Mouse (Mus musculus): Measurements from ENCODE around the gene 1700025G04Rik.

DNA sequence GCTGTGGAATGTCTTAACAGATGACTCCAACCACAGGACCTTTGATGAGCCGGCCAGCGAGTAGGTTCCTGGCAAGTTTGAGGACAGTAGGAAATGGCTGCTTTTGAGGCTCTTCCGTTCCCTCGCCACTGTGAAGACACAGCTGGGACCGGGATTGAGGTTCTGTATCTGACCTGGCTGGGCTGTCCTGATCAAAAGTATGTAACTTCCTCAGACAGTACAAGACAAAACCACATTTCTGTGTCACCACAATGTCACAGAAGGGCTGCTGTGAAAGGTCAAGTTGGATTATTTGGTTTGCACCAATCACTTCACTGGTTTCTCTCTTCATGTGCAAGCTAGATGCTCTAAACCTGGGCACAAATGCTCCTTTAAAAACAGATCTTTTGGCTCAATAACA is 195.9 kb downstream of the 1700025G04Rik start:
- TF ChIP-seq CTCF (IDR thresholded peaks at IDR 0.05; ENCODE audit: extremely low read depth, insufficient read depth, low read length) (no peak), POLR2A (IDR thresholded peaks at IDR 0.05; ENCODE audit: extremely low read depth, insufficient read depth, low read length) (no peak)

All from cortical plate, adult 2 months (tissue).